Mouse (Mus musculus): ENCODE data around the gene Thap12.

The Thap12 gene

GRCm38 (mm10) chr7:98702283-98703240 is at the start of gene Thap12:
Gene Thap12 (plus strand): TSS chr7:98703103.
- peak; percentile 99 for DNase-seq (ENCODE audit: low spot score in 2 of 2)

DNA sequence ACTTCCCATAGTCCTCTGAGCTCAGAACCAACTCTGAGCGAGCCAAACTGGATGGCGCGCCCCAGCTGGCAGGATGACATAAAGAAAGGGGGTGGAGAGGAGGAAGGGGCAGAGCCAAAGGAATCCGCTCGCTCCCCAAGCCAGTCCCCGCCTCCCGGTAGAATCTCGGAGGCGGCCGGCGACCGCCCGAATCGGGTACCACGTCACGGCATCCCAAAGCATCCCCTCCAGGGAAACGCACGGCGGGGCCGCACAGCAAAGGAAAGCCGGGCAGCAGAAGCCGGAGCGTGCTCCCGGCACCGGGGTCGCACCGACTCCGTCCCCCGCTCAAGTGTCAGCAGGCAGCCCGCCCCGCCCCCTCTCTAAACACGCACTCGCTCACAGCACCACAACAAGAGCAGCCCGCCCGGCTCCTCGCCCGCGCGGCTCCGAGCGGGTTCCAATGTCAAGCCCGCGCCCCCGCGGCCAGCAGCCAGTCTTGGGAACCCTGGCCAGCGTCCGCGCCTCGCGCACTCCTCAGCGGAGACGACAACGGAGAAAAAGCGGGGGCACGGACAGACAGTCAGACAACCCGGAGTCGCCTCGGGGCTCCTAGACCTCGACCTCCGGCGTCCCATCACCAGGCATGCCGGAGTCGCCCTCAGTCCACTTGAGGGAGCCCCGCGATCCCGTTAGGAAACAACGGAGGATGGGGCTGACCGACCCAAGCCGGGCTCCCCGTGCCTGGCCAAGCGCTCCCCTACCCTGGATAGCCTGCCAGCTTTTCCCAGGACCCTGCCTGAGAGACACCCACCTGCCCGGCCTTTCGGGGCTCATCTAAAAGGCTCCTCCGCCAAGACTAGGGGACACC is 47.0 kb upstream of the Thap12 start:
- DNase-seq (ENCODE audit: low spot score in 2 of 2) = peak; percentile 82 to 84

DNA sequence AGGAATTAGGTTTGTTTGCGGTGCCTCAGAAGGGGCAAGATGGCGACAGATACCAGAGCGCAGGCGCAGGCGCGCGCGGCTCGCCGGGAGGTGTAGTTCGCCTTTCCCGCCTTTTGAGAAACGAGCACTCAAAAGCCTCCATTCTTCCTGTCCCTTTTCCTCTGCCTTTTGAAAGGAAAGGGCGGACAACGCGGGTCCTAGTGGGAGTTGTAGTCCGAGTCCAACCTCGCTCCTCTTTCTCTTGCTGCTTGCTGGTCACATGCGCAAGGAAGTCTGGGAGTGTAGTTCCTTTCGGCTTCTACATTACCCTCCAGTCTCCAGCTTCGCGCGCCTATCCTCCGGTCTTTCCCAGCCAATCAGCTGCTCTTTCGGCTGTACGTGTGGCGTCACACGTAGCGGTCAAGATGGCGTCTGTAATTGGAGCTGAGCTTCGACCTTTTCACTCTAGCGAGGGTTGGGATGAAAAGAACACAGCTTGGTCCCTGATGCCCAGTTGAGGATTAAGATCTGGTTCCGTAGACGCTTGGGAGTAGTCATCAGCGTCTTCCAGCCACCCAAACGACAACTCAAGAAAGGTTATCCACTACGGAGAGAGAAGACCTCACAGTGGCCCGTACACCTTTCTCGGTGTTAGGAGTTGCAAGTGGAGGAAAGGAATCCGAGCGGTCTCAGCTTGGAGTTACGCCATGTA is 46.2 kb upstream of the Thap12 start, which contains the start of gene Emsy:
Emsy (minus strand) TSS at position 253 of the 691 bp plus-strand sequence.
- peak; percentile 94 to 96 for DNase-seq (ENCODE audit: low spot score in 2 of 2)

GRCm38 (mm10) chr7:98665166-98665565 is 37.7 kb upstream of the Thap12 start:
- no peak for DNase-seq (ENCODE audit: low spot score in 2 of 2)

DNA sequence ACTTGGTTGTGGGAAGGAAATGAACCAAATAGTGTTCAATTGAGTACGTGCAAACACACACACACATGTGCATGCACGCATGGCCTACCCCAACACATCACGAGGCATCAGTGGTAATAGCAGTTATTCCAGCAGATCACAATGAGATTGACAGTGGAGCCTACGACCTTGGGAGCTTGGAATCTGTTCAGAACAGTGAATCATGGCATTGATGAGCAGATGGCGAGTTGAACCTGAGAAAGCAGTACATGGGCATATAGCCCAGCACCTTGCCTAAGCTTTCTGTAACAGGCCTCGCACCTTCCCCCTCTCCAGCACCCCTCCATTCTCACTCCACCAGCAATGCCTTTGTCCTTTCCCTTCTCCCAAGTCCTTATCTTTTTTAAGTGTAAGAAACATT is 37.2 kb upstream of the Thap12 start:
- no peak for DNase-seq (ENCODE audit: low spot score in 2 of 2)

DNA sequence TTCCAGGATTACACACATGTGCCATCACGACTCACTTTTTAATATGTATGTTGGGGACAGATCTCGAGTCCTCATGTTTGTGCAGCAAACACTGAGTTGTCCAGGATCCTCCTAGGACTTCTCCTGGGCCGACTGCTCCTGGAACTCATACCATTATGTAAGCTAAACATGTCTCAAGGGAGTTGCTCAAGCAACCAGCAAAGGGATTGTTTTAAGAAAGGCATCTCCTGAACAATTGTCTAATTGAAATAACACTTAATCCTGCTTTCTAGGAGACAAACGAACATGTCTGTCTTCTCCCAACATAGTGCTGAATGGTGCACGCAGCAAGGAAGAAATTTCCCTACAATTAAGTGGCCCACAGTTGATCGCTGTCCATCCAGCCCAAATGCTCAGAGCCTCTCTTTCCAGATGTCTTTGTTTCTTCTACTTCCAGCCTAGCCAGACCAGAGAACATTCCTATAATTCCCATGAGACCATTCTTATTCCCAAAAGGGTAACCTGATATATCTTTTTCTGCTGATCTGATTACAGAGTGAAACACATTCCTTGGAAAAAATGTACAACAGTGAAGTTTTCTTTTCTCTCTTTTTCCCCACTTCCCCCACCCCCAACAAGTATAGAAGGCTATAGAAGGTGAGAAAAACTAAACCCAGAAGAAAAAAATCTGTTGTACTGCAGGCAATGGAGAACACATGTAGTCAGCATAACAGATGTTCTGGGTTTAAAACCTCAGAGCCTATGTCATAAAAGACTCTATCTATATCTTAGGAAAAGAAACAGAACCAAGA is 34.8 kb upstream of the Thap12 start:
- no peak for DNase-seq (ENCODE audit: low spot score in 2 of 2)

DNA sequence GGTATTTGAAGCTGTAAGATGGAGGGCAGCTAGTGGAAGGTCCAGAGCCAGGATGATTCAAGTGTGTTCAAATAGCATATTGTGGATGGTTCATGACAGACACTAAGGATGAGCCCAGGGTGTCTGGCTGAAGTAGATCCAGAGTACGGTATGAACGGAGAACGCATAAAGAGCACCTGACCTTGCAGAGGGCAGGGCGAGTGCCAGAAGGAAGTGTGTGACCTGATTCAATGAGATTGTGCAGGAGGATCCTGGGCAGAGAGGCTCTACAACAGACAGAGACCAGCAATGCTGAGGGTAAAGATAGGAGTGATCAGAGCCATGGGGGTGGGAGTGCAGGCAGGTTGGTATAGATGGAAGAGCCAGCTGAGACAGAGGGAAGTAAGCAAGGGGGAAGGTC is 32.1 kb upstream of the Thap12 start:
- DNase-seq (ENCODE audit: low spot score in 2 of 2) = no peak

DNA sequence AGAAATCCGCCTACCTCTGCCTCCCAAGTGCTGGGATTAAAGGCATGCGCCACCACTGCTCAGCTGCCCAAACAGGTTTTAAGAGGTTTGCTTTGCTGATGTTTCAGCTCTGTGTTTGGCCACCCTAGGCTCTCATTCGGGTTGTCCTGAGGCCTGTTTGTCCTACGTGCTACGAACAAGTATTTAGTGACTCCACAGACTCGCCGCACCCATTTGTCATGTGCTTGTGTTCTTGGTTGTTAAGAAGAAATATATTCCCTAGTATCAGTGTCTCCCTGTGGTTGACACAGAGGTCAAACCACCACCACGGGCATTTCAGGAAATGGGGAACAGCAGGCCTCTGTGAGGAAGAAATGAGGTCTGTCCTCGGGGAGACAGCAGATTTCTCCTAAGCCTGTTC is 31.5 kb upstream of the Thap12 start:
- no peak for DNase-seq (ENCODE audit: low spot score in 2 of 2)

DNA sequence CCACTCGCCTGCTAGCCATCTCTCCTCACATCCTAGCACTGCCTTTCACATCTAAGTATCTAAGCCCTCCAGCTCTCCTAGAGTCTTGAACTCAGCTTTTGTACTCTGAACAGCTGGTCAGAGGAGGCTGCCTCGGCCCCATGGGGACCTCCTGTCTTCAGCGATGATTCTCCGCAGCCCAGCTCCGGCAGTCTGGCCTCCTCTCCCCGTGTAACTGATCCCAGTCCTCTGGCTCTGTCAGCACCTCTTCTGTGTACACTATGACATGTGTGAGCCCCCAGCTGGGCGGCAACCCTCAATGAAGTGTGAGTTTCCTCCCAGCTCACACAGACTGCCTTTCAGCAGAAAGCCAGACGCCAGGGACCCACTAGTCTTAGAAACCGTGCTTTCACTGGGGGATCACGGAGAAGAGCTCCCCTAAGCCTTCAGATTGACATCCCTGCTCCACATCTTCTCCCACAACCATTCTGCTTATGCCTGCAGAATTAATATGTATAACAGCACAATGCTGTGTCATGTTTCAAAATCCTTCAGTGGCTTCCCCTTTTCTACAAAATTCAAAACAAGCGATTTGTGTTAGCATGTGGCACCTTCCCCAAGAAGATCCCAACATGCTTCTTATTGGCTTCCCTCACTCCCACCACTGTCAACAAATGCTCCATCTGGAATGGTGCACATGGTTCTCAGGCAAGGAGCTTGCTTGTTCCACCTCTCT is 30.5 kb upstream of the Thap12 start:
- DNase-seq (ENCODE audit: low spot score in 2 of 2) = no peak

- DNase-seq (ENCODE audit: low spot score in 2 of 2) = no peak
Measured at GRCm38 (mm10) chr7:98674344-98674743, 28.6 kb upstream of the Thap12 start.

GRCm38 (mm10) chr7:98677511-98677910 is 25.4 kb upstream of the Thap12 start:
- DNase-seq (ENCODE audit: low spot score in 2 of 2) = no peak

GRCm38 (mm10) chr7:98678441-98678840 is 24.5 kb upstream of the Thap12 start:
- DNase-seq (ENCODE audit: low spot score in 2 of 2) = no peak

DNA sequence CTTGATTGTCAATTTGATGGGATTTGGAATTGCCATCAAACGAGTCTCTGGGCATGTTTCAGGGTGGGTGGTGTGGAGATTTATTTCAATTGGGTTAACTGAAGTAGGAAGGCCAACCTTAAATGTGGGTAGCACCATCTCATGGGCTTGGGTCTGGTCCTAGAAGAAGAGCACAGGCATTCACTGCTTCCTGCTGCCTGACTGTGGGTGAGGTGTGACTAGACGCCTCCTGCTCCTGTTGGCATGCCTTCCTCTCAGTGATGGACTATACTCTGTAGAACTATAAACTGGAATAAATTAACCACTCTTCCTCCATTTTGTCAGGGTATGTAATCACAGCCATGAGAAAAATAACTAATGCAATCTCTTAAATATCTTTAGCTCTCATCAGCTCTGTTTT is 22.2 kb upstream of the Thap12 start:
- no peak for DNase-seq (ENCODE audit: low spot score in 2 of 2)

- no peak for DNase-seq (ENCODE audit: low spot score in 2 of 2)
Measured at GRCm38 (mm10) chr7:98682821-98683220, 20.1 kb upstream of the Thap12 start.

DNA sequence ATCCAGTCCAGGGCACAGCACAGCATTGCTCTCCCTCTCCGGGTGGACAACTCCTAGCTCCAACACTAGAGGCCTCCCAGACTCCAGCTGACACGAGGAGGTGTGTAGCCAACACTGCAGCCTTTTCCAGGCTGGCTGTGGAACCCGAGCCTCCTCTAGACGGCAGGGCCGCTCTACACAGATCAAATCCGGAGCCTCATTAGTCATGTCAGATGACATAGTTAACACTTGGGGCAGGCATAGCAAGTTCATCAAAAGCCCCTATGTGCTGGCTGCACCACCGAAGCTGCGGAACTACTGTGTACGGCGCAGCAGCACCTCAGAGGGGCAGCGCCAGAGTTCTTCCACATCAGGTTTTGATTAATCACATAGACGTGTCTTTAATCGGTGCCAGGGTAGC is 17.0 kb upstream of the Thap12 start:
- DNase-seq (ENCODE audit: low spot score in 2 of 2) = no peak

GRCm38 (mm10) chr7:98690126-98690525 is 12.8 kb upstream of the Thap12 start:
- DNase-seq (ENCODE audit: low spot score in 2 of 2) = no peak

DNA sequence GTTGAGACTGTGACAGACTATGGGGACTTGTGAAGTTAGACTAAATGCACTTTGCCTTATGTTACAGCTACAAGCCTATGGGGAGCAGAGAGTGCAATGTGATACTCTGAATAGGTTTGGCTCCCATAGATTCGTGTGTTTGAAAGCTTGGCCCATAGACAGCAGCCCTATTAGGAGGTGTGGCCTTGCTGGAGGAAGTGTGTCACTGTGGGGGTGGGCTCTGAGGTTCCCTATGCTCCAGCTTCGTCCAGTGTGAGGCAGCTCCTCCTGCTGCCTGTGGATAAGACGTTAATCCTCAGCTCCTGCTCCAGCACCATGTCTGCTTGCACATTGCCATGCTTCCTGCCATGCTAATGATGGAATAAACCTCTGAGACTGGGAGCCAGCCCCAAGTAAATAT is 12.1 kb upstream of the Thap12 start:
- DNase-seq (ENCODE audit: low spot score in 2 of 2) = no peak

DNA sequence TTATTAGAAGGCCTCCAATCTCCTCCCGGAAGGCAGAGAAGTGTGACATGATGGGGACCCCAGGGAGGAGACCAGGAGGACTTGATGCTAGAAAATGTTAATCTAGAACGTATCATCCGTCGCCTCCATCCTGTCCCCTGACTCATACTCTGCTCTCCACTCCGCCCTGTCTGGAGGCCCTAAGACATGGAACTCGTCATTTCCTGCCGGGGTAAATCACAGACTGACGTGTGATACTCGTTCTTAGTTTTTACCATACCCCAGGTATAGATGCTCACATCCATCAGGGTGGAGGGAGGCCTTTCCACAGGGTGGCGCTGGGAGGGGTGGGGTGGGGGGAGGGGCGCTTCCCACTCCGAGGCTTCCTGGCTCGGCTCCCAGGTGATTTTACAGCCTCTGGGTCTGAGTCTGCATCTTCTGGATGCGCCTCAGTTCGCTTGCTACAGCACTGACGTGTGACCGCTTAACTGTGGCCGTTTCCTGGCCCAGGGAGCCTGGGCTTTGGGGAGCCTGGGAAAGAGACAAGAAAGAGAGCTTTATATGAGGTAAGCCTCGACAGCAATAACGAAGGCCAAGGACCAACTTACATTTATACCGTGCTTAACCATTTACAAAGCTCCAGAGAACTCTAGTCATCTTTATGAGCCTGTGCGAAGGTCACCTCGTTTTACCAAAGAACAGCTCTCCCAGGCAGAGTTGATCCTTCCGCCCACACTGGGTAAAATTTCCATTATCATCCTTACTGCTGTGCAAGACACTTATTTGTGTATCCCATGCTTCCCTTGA is 9.9 kb upstream of the Thap12 start:
- DNase-seq (ENCODE audit: low spot score in 2 of 2) = no peak

DNA sequence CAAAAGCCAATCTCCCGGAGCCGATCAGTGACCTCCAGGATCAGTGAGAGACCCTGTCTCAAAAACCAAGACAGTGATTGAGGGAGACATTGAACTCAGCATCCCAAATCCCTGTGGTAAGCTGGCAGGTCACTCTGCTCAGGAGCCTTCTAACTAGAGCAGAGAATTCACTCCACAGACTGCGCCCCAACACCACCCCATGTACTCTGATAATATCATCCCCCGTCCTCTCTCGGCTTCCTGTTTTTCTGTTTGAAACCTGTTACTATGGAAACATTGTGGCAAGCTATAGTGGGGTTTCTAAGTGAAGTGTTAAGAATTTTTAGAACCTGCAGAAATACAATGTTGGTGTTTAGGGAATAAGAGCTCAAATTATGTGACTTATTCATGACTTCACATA is 8.9 kb upstream of the Thap12 start:
- DNase-seq (ENCODE audit: low spot score in 2 of 2) = no peak

DNA sequence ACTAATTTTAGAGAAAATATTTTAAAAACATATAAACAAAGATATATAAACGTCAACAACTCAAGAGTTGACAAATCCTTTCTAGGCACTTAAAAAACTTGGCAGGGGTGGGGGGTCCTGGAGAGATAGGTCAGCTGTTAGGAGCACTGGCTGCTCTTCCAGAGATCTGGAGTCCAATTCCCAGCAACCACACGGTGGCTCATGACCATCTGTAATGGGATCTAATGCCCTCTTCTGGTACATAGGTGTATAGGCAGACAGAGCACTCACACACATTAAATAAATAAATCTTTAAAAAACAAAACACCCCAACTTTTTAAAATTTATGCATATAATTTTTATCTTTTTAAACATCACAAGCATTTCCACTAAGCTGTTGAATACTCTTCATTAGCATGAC is 5.4 kb upstream of the Thap12 start:
- no peak for DNase-seq (ENCODE audit: low spot score in 2 of 2)
